Mouse (Mus musculus) kidney, adult 2 months (tissue): ENCODE data around the gene Lpp.

Experiments
- CTCF ChIP-seq: fragments of 200-500 bp; conservative IDR thresholded peaks from 2 replicates; pipeline ENCODE4 v1.5.1; 2011; ENCODE audit warnings: low read depth, mild to moderate bottlenecking, control low read depth, low read length, moderate library complexity, mixed read lengths; ENCODE audit not compliant: insufficient read depth, insufficient read length
- POLR2A ChIP-seq: fragments of 200-500 bp; IDR thresholded peaks from one replicate; pipeline ENCODE4 v1.6.1; 2011; ENCODE audit warnings: low read depth, low read length, control low read depth

DNA sequence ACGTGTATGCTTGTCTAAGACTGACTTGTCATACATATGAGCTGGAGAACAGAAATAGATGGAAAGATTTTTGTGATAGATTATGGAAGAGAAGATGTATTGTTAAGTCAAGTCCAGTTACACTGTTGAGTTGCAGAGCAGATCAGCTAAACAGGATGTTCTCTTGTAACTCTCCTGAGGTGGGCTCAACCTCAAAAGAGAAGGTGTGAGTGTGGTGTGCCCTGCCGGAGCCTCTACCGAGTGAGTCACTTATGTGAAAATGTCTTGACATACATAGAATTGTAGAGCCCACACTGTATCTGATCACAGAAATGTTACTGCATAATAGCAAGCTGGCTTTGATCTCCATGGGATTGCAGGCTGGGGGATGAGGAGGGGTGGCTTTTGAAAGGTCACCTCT is 310.9 kb downstream of the Lpp start:
- TF ChIP-seq CTCF: no peak
- TF ChIP-seq POLR2A: no peak
